Mouse (Mus musculus) brain, embryonic 14.5 days (tissue): Measurements from ENCODE around the gene Farsb.

Experiments
- CTCF ChIP-seq: fragments of 200-500 bp; IDR thresholded peaks from 2 replicates; pipeline ENCODE4 v1.5.1; 2012; ENCODE audit warnings: inconsistent platforms, mild to moderate bottlenecking, moderate library complexity, borderline replicate concordance; ENCODE audit not compliant: insufficient read depth, insufficient read length; ENCODE audit errors: extremely low read depth
- POLR2A ChIP-seq: fragments of 200-500 bp; IDR thresholded peaks from 2 replicates; pipeline ENCODE4 v1.6.1; 2012; ENCODE audit warnings: mild to moderate bottlenecking, inconsistent platforms, borderline replicate concordance; ENCODE audit not compliant: poor library complexity, insufficient read depth, insufficient read length, severe bottlenecking; ENCODE audit errors: extremely low read depth

- no peak for TF ChIP-seq CTCF
- TF ChIP-seq POLR2A: no peak
Measured at GRCm38 (mm10) chr1:78484361-78484760, 4.3 kb downstream of the Farsb start.
